Mouse (Mus musculus) T-cell, adult 2 months (primary cell): Measurements from ENCODE around the gene Fam131c.

Experiments used
- DNase-seq: peaks from one replicate; pipeline ENCODE4 v3.0.0; 2022; ENCODE audit warnings: low spot score

Fam131c gene

GRCm38 (mm10) chr4:141408577-141408976 lies 40.6 kb downstream of the Fam131c start:
- no peak for DNase-seq

GRCm38 (mm10) chr4:141411430-141411992 lies 43.5 kb downstream of the Fam131c start:
- no peak for DNase-seq

GRCm38 (mm10) chr4:141415924-141416323 lies 47.9 kb downstream of the Fam131c start, which contains the start of gene Clcnkb:
Gene Clcnkb, minus strand, starts transcription at chr4:141416014.
- no peak for DNase-seq

GRCm38 (mm10) chr4:141419398-141420191 lies 51.6 kb downstream of the Fam131c start:
- DNase-seq, result no peak

- no peak for DNase-seq
These were observed 52.3 kb downstream of the Fam131c start, which contains the start of gene Hspb7 for GRCm38 (mm10) chr4:141420192-141420829. Gene Hspb7, plus strand, starts transcription at chr4:141420779.

GRCm38 (mm10) chr4:141420886-141421285 lies 52.9 kb downstream of the Fam131c start:
- DNase-seq, result no peak

- DNase-seq, result no peak
These were observed 53.4 kb downstream of the Fam131c start for GRCm38 (mm10) chr4:141421423-141421822.

GRCm38 (mm10) chr4:141422841-141423240 lies 54.8 kb downstream of the Fam131c start:
- DNase-seq, result no peak

GRCm38 (mm10) chr4:141423288-141423687 lies 55.3 kb downstream of the Fam131c start:
- DNase-seq, result no peak

GRCm38 (mm10) chr4:141423691-141424431 lies 55.8 kb downstream of the Fam131c start:
- DNase-seq, result no peak

GRCm38 (mm10) chr4:141425484-141426479 lies 57.8 kb downstream of the Fam131c start:
- peak; percentile 26 for DNase-seq

GRCm38 (mm10) chr4:141426796-141427745 lies 59.1 kb downstream of the Fam131c start:
- no peak for DNase-seq

GRCm38 (mm10) chr4:141427921-141428320 lies 59.9 kb downstream of the Fam131c start:
- DNase-seq, result no peak

- no peak for DNase-seq
These were observed 61.4 kb downstream of the Fam131c start for GRCm38 (mm10) chr4:141429381-141429780.

GRCm38 (mm10) chr4:141429847-141430246 lies 61.8 kb downstream of the Fam131c start:
- no peak for DNase-seq

GRCm38 (mm10) chr4:141430997-141431396 lies 63.0 kb downstream of the Fam131c start:
- DNase-seq, result peak; percentile 67

- no peak for DNase-seq
These were observed 64.6 kb downstream of the Fam131c start for GRCm38 (mm10) chr4:141432666-141433065.

- DNase-seq, result no peak
These were observed 65.2 kb downstream of the Fam131c start for GRCm38 (mm10) chr4:141433191-141433590.
